Mouse (Mus musculus): ENCODE measurements around the gene Bst2. TPM values are rescaled to one million over a fixed set of nuclear protein-coding genes. Genes with fewer than 3 reads are reported as not detected.
"Not testable (repeated sequence)": the region's sequence is repeated elsewhere in the genome, so short reads cannot be mapped to it uniquely, and the experiment has no call there.

The Bst2 gene
- polyA plus RNA-seq, 1 experiment from 2014 or later, result 4.2 TPM

GRCm38 (mm10) chr8:71519037-71519825 is 18.0 kb downstream of the Bst2 start:
- WGBS (ENCODE audit: insufficient replicate concordance), result 32% methylated on average over 9 of the region's 10 CpGs
- H3K9ac ChIP-seq (ENCODE audit: low read depth, low read length); H3K36me3 ChIP-seq (ENCODE audit: control insufficient read depth, insufficient read depth, low read length); H3K4me1 ChIP-seq (ENCODE audit: control insufficient read depth, insufficient read depth, low read length); H3K9me3 ChIP-seq (replicated peaks; ENCODE audit: control insufficient read depth, low read length); H3K4me3 ChIP-seq (ENCODE audit: low read depth, low read length); H3K27me3 ChIP-seq (ENCODE audit: control insufficient read depth, insufficient read depth, low read length); H3K4me2 ChIP-seq; ATAC-seq (replicated peaks; ENCODE audit: insufficient number of reproducible peaks, low FRiP score, low TSS enrichment); H3K27ac ChIP-seq (ENCODE audit: low read depth, low read length): not testable (repeated sequence)

DNA sequence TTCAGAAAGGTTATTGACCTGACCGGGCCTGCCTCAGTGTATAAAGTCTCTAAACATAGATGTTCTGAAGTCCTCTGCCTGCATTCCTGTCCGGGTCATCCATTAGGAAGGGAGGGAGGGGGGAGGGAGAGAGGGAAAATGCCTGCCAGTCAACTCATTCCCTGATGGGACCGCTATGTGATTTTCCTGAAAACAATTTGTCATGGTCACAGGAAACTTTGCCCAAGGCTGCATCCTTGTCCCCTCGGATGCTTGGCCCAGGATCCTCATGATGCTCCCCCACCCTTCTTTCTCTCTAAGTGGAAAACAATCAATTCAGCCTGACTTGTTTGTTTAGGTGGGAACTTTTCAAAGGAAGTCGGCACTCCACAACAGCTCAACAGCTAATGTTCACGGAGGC is 20.5 kb downstream of the Bst2 start:
- no peak for ATAC-seq (replicated peaks; ENCODE audit: insufficient number of reproducible peaks, low FRiP score, low TSS enrichment)
- Histone ChIP-seq H3K27ac (ENCODE audit: low read depth, low read length) (no peak overlapping the region), H3K4me3 (ENCODE audit: low read depth, low read length) (no peak overlapping the region), H3K36me3 (ENCODE audit: control insufficient read depth, insufficient read depth, low read length) (no peaks in the 10 kb centered on the region), H3K27me3 (ENCODE audit: control insufficient read depth, insufficient read depth, low read length) (peaks cover under 1% of the 10 kb centered on the region; the same call in 1 of the 2 replicates), H3K9ac (ENCODE audit: low read depth, low read length) (no peak overlapping the region), H3K4me2 (no peak overlapping the region), H3K4me1 (ENCODE audit: control insufficient read depth, insufficient read depth, low read length) (peaks cover 4% of the 10 kb centered on the region), H3K9me3 (replicated peaks; ENCODE audit: control insufficient read depth, low read length) (no peaks in the 10 kb centered on the region)
- WGBS (ENCODE audit: insufficient replicate concordance), result 18% methylated on average over 6 of the region's 6 CpGs

GRCm38 (mm10) chr8:71515043-71515442 is 22.2 kb downstream of the Bst2 start:
- ATAC-seq (replicated peaks; ENCODE audit: insufficient number of reproducible peaks, low FRiP score, low TSS enrichment), result no peak
- 58% methylated on average over 5 of the region's 5 CpGs for WGBS (ENCODE audit: insufficient replicate concordance)
- H3K27ac ChIP-seq (ENCODE audit: low read depth, low read length), result no peak overlapping the region

DNA sequence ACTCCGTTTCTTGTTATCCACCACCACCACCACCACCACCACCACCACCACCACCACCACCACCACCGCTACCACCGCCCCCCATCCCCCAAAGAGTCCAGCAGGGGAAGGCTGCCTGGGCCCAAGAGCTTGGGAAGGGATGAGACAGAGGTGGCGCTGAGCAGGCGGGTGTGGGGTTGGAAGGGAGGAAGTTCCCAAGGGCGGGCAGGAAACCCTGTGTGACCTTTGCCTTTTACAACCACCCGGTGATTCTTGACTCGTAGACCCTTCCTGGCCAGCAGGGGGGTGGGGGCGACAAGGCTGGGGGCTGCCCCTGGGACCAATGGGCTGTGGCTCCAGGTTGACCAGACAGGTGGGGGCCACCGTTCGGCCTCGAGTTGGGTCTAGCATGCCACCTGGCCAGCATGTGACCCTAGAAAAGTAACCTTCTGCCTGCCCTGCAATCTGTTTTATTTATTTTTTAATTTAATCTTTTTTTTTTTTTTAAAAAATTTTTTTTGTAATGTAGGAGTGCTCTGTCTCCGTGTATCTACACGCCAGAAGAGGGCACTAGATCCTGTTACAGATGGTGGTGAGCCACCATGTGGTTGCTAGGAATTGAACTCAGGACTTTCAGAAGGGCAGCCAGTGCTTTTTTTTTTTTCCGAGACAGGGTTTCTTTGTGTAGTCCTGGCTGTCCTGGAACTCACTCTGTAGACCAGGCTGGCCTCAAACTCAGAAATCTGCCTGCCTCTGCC is 24.1 kb downstream of the Bst2 start:
- no peak overlapping the region for H3K9ac ChIP-seq (ENCODE audit: low read depth, low read length)
- no peaks in the 10 kb centered on the region for H3K36me3 ChIP-seq (ENCODE audit: control insufficient read depth, insufficient read depth, low read length)
- WGBS (ENCODE audit: insufficient replicate concordance), result 62% methylated on average over 15 of the region's 15 CpGs
- H3K27me3 ChIP-seq (ENCODE audit: control insufficient read depth, insufficient read depth, low read length), result peaks cover 16% of the 10 kb centered on the region
- H3K4me2 ChIP-seq, result no peak overlapping the region
- H3K27ac ChIP-seq (ENCODE audit: low read depth, low read length), result no peak overlapping the region
- H3K4me1 ChIP-seq (ENCODE audit: control insufficient read depth, insufficient read depth, low read length), result peaks cover 4% of the 10 kb centered on the region
- no peaks in the 10 kb centered on the region for H3K9me3 ChIP-seq (replicated peaks; ENCODE audit: control insufficient read depth, low read length)
- ATAC-seq (replicated peaks; ENCODE audit: insufficient number of reproducible peaks, low FRiP score, low TSS enrichment), result no peak
- no peak overlapping the region for H3K4me3 ChIP-seq (ENCODE audit: low read depth, low read length)

More at GRCm38 (mm10) chr8:71515043-71515442, 22.2 kb downstream of the Bst2 start:
- peaks cover 6% of the 10 kb centered on the region; the same call in 1 of the 2 replicates for H3K27me3 ChIP-seq (ENCODE audit: control insufficient read depth, insufficient read depth, low read length)
- H3K9me3 ChIP-seq (replicated peaks; ENCODE audit: control insufficient read depth, low read length), result no peaks in the 10 kb centered on the region
- H3K36me3 ChIP-seq (ENCODE audit: control insufficient read depth, insufficient read depth, low read length), result no peaks in the 10 kb centered on the region
- peaks cover 4% of the 10 kb centered on the region; the same call in 1 of the 2 replicates for H3K4me1 ChIP-seq (ENCODE audit: control insufficient read depth, insufficient read depth, low read length)
- H3K4me3 ChIP-seq (ENCODE audit: low read depth, low read length), result no peak overlapping the region
- no peak overlapping the region for H3K4me2 ChIP-seq
- H3K9ac ChIP-seq (ENCODE audit: low read depth, low read length), result no peak overlapping the region

DNA sequence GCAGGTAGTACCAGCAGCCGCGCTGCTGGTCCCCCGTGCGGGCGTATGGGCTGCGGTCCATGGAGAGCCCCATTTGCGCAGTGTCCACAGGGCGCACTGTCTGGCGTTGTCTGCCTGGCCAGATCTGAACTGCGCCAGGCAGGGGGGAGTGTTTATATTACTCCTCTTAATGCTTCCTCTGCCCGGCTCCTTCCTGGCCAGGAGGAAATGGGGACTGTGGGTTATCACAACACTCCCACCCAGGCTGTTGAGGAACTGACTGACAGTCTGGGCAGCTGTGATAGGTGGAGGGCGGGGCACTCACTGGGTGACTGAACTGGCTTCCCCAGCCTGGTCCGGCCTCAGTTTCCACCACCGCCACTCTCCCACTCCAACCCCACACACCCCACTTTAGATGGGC is 25.6 kb downstream of the Bst2 start, which contains the start of gene Plvap:
TSS of gene Plvap (minus strand) at position 109 of the 400 bp plus-strand sequence.
- H3K9me3 ChIP-seq (replicated peaks; ENCODE audit: control insufficient read depth, low read length), result no peaks in the 10 kb centered on the region
- no peaks in the 10 kb centered on the region for H3K36me3 ChIP-seq (ENCODE audit: control insufficient read depth, insufficient read depth, low read length)
- peaks cover 32% of the 10 kb centered on the region for H3K27me3 ChIP-seq (ENCODE audit: control insufficient read depth, insufficient read depth, low read length)
- H3K4me3 ChIP-seq (ENCODE audit: low read depth, low read length), result peak within 1 kb of the TSS; percentile 39
- peak within 1 kb of the TSS; percentile 67 for H3K27ac ChIP-seq (ENCODE audit: low read depth, low read length)
- peak; percentile 65 for ATAC-seq (replicated peaks; ENCODE audit: insufficient number of reproducible peaks, low FRiP score, low TSS enrichment)
- H3K9ac ChIP-seq (ENCODE audit: low read depth, low read length), result peak within 1 kb of the TSS; percentile 8; the same call in 1 of the 2 replicates
- H3K4me2 ChIP-seq, result peak within 1 kb of the TSS; percentile 49
- peaks cover 9% of the 10 kb centered on the region for H3K4me1 ChIP-seq (ENCODE audit: control insufficient read depth, insufficient read depth, low read length)
- 25% methylated on average over 14 of the region's 14 CpGs for WGBS (ENCODE audit: insufficient replicate concordance)

DNA sequence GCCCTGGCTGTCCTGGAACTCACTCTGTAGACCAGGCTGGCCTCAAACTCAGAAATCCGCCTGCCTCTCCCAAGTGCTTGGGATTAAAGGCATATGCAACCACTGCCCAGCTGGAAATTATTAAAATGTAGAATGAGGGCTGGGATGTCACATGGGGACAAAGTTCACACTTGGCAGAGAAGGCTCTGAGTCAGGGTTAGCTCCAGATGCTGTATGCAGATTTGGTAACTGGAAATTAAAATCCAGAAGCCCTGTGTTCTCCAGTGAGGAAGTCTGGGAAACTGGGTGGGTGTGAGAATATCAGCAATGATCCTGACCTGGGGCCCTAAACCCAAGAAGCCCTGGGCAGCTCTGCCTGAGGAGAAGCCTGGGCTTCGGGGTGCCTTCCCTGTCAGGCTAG is 27.9 kb downstream of the Bst2 start:
- Histone ChIP-seq H3K4me2 (peak overlapping the region; percentile 49), H3K4me3 (ENCODE audit: low read depth, low read length) (peak overlapping the region; percentile 39), H3K9ac (ENCODE audit: low read depth, low read length) (no peak overlapping the region), H3K27ac (ENCODE audit: low read depth, low read length) (no peak overlapping the region), H3K4me1 (ENCODE audit: control insufficient read depth, insufficient read depth, low read length) (peaks cover 9% of the 10 kb centered on the region), H3K9me3 (replicated peaks; ENCODE audit: control insufficient read depth, low read length) (no peaks in the 10 kb centered on the region), H3K36me3 (ENCODE audit: control insufficient read depth, insufficient read depth, low read length) (no peaks in the 10 kb centered on the region), H3K27me3 (ENCODE audit: control insufficient read depth, insufficient read depth, low read length) (peaks cover 48% of the 10 kb centered on the region)
- ATAC-seq (replicated peaks; ENCODE audit: insufficient number of reproducible peaks, low FRiP score, low TSS enrichment), result no peak
- WGBS (ENCODE audit: insufficient replicate concordance), result 74% methylated on average over 2 of the region's 2 CpGs

DNA sequence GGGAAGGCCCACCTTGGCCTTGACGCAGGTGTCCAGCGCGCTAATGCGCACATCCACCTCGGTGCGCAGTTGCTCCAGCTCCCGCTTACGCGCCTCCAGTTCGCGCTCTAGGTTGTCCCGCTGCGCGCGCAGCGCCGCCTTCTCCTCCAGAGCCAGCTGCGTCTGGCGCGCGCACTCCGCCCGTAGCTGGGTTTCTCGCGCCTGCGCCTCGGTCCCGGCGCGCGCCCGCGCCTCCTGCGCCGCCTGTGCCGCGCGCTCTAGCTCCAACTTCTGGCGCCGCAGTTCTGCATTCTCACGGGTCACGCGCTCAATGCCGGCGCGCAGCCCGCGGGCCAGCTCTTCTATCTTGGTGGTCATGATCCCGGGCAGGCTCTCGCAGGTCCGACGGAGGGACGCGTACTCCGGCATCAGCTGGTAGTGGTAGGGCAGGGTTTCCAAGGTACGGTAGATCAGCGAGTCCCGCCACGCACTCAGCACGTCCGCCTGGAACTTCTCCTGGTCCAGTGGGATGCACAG is 29.6 kb downstream of the Bst2 start:
- ATAC-seq (replicated peaks; ENCODE audit: insufficient number of reproducible peaks, low FRiP score, low TSS enrichment), result peak; percentile 50
- no peak overlapping the region for H3K27ac ChIP-seq (ENCODE audit: low read depth, low read length)
- H3K4me3 ChIP-seq (ENCODE audit: low read depth, low read length), result peak overlapping the region; percentile 48
- peaks cover 48% of the 10 kb centered on the region for H3K27me3 ChIP-seq (ENCODE audit: control insufficient read depth, insufficient read depth, low read length)
- no peaks in the 10 kb centered on the region for H3K36me3 ChIP-seq (ENCODE audit: control insufficient read depth, insufficient read depth, low read length)
- 1% methylated on average over 60 of the region's 61 CpGs for WGBS (ENCODE audit: insufficient replicate concordance)
- peaks cover 9% of the 10 kb centered on the region for H3K4me1 ChIP-seq (ENCODE audit: control insufficient read depth, insufficient read depth, low read length)
- H3K4me2 ChIP-seq, result peak overlapping the region; percentile 86
- H3K9me3 ChIP-seq (replicated peaks; ENCODE audit: control insufficient read depth, low read length), result no peaks in the 10 kb centered on the region
- 0 out of 2 replicates have a peak overlapping the region, but pooled peaks have one; percentile 44 for H3K9ac ChIP-seq (ENCODE audit: low read depth, low read length)

- Histone ChIP-seq H3K27me3 (ENCODE audit: control insufficient read depth, insufficient read depth, low read length) (peaks cover 41% of the 10 kb centered on the region), H3K36me3 (ENCODE audit: control insufficient read depth, insufficient read depth, low read length) (no peaks in the 10 kb centered on the region), H3K9ac (ENCODE audit: low read depth, low read length) (no peak overlapping the region), H3K27ac (ENCODE audit: low read depth, low read length) (no peak overlapping the region), H3K9me3 (replicated peaks; ENCODE audit: control insufficient read depth, low read length) (no peaks in the 10 kb centered on the region), H3K4me2 (no peak overlapping the region), H3K4me3 (ENCODE audit: low read depth, low read length) (no peak overlapping the region), H3K4me1 (ENCODE audit: control insufficient read depth, insufficient read depth, low read length) (peaks cover 5% of the 10 kb centered on the region; the same call in 1 of the 2 replicates)
- ATAC-seq (replicated peaks; ENCODE audit: insufficient number of reproducible peaks, low FRiP score, low TSS enrichment), result no peak
- WGBS (ENCODE audit: insufficient replicate concordance), result 76% methylated on average over 4 of the region's 4 CpGs
These were observed 31.3 kb downstream of the Bst2 start for GRCm38 (mm10) chr8:71505979-71506378.

Measured in heart, embryonic 11.5 days (tissue).